Mouse (Mus musculus) neural tube, embryonic 14.5 days (tissue): Measurements from ENCODE around the gene Mblac2. TPM values are rescaled to one million over a fixed set of nuclear protein-coding genes. Genes with fewer than 3 reads are reported as not detected.

Experiments used
- ATAC-seq: fragments of 200-750 bp; cut with Nextera tagmentation; 2 replicates; pipeline ENCODE4 v1.8.0; 2017; ENCODE audit warnings: low read depth, mild to moderate bottlenecking, moderate TSS enrichment, moderate library complexity
- H3K27ac ChIP-seq: fragments of 300-500 bp; sonication (generic); 2 replicates; pipeline ENCODE4 v1.5.1; 2014; ENCODE audit warnings: low read depth, mild to moderate bottlenecking, control low read depth, low read length, moderate library complexity, mixed read lengths
- H3K27me3 ChIP-seq: fragments of 300-500 bp; sonication (generic); 2 replicates; pipeline ENCODE4 v1.6.1; 2014; ENCODE audit warnings: low read length; ENCODE audit not compliant: control insufficient read depth, insufficient read depth
- H3K36me3 ChIP-seq: fragments of 300-500 bp; sonication (generic); 2 replicates; pipeline ENCODE4 v1.6.1; 2014; ENCODE audit warnings: low read length, mixed read lengths; ENCODE audit not compliant: control insufficient read depth, insufficient read depth
- H3K4me1 ChIP-seq: fragments of 300-500 bp; sonication (generic); 2 replicates; pipeline ENCODE4 v1.6.1; 2014; ENCODE audit warnings: low read length; ENCODE audit not compliant: control insufficient read depth, insufficient read depth
- H3K4me2 ChIP-seq: fragments of 300-500 bp; sonication (generic); 2 replicates; pipeline ENCODE4 v1.6.1; 2014; ENCODE audit warnings: mild to moderate bottlenecking, low read depth, low read length, control low read depth
- H3K4me3 ChIP-seq: fragments of 300-500 bp; sonication (generic); 2 replicates; pipeline ENCODE4 v1.5.1; 2014; ENCODE audit warnings: low read depth, low read length, control low read depth, mixed read lengths
- H3K9ac ChIP-seq: fragments of 300-500 bp; sonication (generic); replicated peaks from 2 replicates; pipeline ENCODE4 v1.6.1; 2014; ENCODE audit warnings: low read depth, mild to moderate bottlenecking, control low read depth, low read length, mixed read lengths
- H3K9me3 ChIP-seq: fragments of 300-500 bp; sonication (generic); 2 replicates; pipeline ENCODE4 v1.6.1; 2016; ENCODE audit warnings: low read length; ENCODE audit not compliant: control insufficient read depth
- WGBS: fragments of 180-500 bp; shearing (Covaris S2); extraction: QIAGEN DNeasy Blood & Tissue Kit; methylation state at CpG from one replicate; pipeline ENCODE4 v1.1.7; 2014; 5-methylcytosine and 5-hydroxymethylcytosine counted together
- polyA plus RNA-seq: library from polyadenylated mRNA; unstranded; fragments of >200 nt; fragmentation: Nextera tagmentation; extraction: Ambion mirVana; gene quantifications from 2 replicates; pipeline ENCODE4 v1.2.1, GENCODE M21; 2014

Gene Mblac2
- polyA plus RNA-seq, 1 experiment from 2014 or later: 58.0 TPM

DNA sequence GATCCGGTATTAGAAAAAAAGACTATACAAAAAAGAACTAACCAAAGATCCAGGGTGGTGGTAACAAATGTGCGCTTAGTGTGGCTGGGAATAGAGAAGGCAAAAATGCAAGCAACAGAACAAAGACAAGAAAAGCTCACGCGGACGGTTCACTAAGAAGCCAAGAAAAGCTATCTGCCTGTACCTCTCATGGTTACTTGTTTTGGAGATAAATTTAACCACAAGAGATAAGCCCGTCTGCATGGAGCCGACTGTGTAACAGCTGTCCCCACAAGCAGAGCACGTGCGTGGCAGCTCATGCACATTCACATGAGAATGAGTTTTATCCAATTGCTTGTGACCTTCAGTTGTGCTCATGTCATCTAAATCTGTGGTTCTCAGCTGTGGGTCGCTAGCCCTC lies 20.7 kb upstream of the Mblac2 start:
- Histone ChIP-seq H3K9me3 (no peaks in the 10 kb centered on the region), H3K4me2 (no peak overlapping the region), H3K27me3 (no peaks in the 10 kb centered on the region), H3K36me3 (no peaks in the 10 kb centered on the region), H3K4me1 (no peaks in the 10 kb centered on the region), H3K27ac (no peak overlapping the region), H3K4me3 (no peak overlapping the region), H3K9ac (no peak overlapping the region)
- WGBS: 87% methylated on average over 10 of the region's 10 CpGs
- ATAC-seq: no peak

DNA sequence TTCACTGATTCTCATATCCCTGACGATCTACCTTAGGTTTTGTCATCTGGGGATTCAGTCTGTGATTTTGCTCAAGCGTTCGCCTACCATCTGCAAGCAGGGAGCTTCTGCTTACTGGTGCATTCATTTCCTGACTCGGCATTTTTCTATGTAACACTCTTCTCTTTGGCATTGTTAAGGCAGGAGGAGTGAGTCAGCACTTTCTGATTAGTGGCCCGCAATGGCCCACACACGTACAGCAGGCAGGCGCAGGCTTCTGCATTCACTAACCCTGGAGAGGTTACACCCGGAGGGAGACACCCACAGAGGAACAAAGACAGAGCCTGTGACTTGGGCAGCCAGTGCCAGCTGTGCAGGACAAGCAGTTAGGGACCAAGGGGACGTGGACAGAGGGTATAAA lies 19.5 kb upstream of the Mblac2 start:
- WGBS: 43% methylated on average over 9 of the region's 9 CpGs
- no peaks in the 10 kb centered on the region for H3K36me3 ChIP-seq
- peak; percentile 51; the same call in 1 of the 2 replicates for ATAC-seq
- no peaks in the 10 kb centered on the region for H3K4me1 ChIP-seq
- no peaks in the 10 kb centered on the region for H3K9me3 ChIP-seq
- H3K4me2 ChIP-seq: no peak overlapping the region
- H3K4me3 ChIP-seq: no peak overlapping the region
- no peak overlapping the region for H3K27ac ChIP-seq
- no peak overlapping the region for H3K9ac ChIP-seq
- no peaks in the 10 kb centered on the region for H3K27me3 ChIP-seq

DNA sequence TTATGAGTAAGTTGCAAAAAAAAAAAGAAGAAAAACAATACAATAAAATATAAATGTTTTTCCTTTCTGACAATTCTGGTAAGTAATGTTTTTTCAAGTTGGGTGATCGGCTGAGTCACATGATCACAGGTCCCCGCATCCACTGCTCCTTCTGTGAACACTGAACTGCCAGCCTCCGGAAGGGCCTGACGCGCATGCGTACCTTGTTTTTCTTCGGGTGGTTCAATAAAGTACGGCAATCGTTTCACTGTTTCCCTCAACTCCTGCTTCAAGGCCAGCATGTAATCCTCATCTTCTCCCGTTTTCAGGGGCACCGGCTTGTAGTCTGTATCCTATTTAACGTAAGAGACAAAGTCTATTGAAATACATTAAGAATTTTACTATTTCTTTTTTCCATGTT lies 16.7 kb upstream of the Mblac2 start:
- Histone ChIP-seq H3K27me3 (no peaks in the 10 kb centered on the region), H3K36me3 (no peaks in the 10 kb centered on the region), H3K4me3 (no peak overlapping the region), H3K27ac (no peak overlapping the region), H3K4me1 (no peaks in the 10 kb centered on the region), H3K4me2 (no peak overlapping the region), H3K9ac (no peak overlapping the region), H3K9me3 (no peaks in the 10 kb centered on the region)
- no peak for ATAC-seq
- WGBS: 91% methylated on average over 12 of the region's 12 CpGs

DNA sequence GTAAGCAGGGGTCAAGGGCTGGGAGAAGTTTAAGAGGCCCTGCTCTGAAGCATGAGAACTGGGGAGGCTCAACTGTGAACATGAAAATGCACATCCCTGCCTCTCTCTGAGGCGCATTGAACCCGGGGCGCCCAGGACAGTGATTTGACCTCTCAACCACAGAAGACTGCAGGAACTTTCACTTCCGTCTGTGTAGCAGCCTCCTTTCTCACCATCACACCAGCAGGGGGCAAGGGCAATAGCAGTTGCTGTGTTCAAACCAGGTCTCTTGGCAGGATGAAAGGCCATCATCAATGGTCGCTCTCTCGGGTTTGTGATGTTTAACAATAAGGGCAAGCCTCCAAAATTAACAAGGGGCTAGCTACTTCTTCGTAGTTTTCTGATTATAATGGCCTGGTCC lies 8.0 kb upstream of the Mblac2 start:
- Histone ChIP-seq H3K4me3 (no peak overlapping the region), H3K27ac (no peak overlapping the region), H3K36me3 (no peaks in the 10 kb centered on the region), H3K9me3 (no peaks in the 10 kb centered on the region), H3K4me1 (no peaks in the 10 kb centered on the region), H3K27me3 (no peaks in the 10 kb centered on the region), H3K9ac (no peak overlapping the region), H3K4me2 (no peak overlapping the region)
- no peak for ATAC-seq
- WGBS: 56% methylated on average over 7 of the region's 7 CpGs

DNA sequence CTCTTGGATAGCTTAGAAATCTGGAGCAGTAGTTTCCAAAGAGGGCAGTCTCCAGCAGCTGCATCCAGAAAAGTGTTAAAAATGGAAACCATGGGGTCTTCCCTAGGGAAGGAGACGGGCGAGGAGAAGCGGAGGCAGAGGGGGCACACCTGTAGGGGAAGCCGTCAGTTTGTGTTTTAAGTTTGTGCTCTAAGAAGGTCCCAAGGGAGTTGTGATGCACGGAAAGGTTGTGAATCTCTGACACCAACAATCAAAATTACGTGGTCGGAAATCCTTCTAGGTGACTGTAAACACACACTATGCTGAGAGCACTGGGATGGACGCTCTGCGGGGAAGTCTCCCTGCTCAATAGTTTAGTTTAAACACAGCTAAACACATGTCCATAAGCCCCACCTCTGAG lies 7.5 kb upstream of the Mblac2 start:
- no peaks in the 10 kb centered on the region for H3K9me3 ChIP-seq
- H3K27ac ChIP-seq: no peak overlapping the region
- H3K4me1 ChIP-seq: no peaks in the 10 kb centered on the region
- H3K4me3 ChIP-seq: no peak overlapping the region
- no peaks in the 10 kb centered on the region for H3K27me3 ChIP-seq
- WGBS: 80% methylated on average over 9 of the region's 9 CpGs
- no peaks in the 10 kb centered on the region for H3K36me3 ChIP-seq
- no peak for ATAC-seq
- no peak overlapping the region for H3K4me2 ChIP-seq
- H3K9ac ChIP-seq: no peak overlapping the region

DNA sequence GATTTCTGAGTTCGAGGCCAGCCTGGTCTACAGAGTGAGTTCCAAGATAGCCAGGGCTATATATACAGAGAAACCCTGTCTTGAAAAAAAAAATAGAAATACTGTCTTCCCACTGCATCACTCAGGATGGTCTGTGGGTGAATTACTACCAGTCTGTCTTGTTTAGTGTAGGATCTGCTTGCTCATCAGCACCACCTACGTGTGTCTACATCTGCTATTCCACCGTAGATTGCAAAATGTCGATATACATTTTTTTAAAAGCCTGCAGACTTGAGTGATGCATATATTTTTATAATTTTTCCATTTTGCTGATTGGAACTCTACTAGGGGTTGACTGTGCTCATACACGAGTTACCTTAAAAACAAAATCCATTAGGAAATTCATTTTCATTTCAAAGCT lies 4.8 kb upstream of the Mblac2 start:
- Histone ChIP-seq H3K9ac (no peak overlapping the region), H3K4me3 (no peak overlapping the region), H3K4me2 (no peak overlapping the region), H3K4me1 (no peaks in the 10 kb centered on the region), H3K36me3 (no peaks in the 10 kb centered on the region), H3K27ac (no peak overlapping the region), H3K27me3 (no peaks in the 10 kb centered on the region), H3K9me3 (no peaks in the 10 kb centered on the region)
- WGBS: 91% methylated on average over 5 of the region's 5 CpGs
- ATAC-seq: no peak

DNA sequence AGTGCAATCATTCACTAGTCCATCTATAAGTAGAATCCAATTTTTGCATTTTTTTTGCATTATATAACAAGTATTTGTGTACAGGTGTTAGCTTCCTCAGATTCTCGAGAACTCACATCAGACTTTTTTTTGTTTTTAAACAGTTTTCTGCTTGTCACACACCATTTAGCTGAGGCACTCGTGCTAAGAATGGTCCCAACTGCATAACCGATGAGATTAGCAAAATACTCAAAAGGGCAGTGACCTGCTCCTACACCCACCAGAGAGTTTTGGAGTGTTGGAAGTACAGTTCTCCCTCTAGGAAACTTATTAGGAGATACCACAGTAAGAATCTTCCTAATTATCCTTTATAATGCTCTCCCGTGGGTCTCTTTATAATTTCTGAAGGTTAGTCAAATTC lies 1.3 kb upstream of the Mblac2 start:
- no peaks in the 10 kb centered on the region for H3K36me3 ChIP-seq
- WGBS: 44% methylated on average over 4 of the region's 4 CpGs
- no peak overlapping the region for H3K27ac ChIP-seq
- no peaks in the 10 kb centered on the region for H3K27me3 ChIP-seq
- H3K9me3 ChIP-seq: no peaks in the 10 kb centered on the region
- no peak for ATAC-seq
- H3K9ac ChIP-seq: no peak overlapping the region
- no peak overlapping the region for H3K4me3 ChIP-seq
- peaks cover 11% of the 10 kb centered on the region; the same call in 1 of the 2 replicates for H3K4me1 ChIP-seq
- peak overlapping the region; percentile 87; the same call in 1 of the 2 replicates for H3K4me2 ChIP-seq

DNA sequence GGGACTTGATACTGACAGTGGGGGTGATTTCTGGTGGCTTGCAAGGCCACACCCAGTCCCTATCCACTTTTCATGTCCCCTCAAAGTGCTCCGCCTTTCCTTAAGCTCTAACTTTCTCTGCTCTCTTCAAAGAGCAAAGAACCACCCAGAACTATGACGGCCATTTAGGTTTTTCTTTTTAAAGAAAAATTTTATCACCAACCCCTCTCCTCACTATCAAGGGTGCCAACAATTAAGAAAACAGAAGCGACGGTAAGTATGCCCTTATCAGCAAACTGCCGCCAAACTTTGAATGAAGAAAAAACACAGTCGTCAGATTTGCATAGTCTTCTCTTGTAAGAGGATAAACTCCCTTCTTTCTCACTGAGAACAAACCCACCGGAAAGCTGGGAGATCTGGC lies 875 bp upstream of the Mblac2 start:
- Histone ChIP-seq H3K4me2 (peak overlapping the region; percentile 87), H3K27ac (no peak overlapping the region), H3K27me3 (no peaks in the 10 kb centered on the region), H3K9me3 (no peaks in the 10 kb centered on the region), H3K4me1 (peaks cover 11% of the 10 kb centered on the region; the same call in 1 of the 2 replicates), H3K36me3 (no peaks in the 10 kb centered on the region), H3K9ac (peak overlapping the region; percentile 76; the same call in 1 of the 2 replicates), H3K4me3 (peak overlapping the region; percentile 86)
- under 1% methylated on average over 7 of the region's 7 CpGs for WGBS
- ATAC-seq: no peak

DNA sequence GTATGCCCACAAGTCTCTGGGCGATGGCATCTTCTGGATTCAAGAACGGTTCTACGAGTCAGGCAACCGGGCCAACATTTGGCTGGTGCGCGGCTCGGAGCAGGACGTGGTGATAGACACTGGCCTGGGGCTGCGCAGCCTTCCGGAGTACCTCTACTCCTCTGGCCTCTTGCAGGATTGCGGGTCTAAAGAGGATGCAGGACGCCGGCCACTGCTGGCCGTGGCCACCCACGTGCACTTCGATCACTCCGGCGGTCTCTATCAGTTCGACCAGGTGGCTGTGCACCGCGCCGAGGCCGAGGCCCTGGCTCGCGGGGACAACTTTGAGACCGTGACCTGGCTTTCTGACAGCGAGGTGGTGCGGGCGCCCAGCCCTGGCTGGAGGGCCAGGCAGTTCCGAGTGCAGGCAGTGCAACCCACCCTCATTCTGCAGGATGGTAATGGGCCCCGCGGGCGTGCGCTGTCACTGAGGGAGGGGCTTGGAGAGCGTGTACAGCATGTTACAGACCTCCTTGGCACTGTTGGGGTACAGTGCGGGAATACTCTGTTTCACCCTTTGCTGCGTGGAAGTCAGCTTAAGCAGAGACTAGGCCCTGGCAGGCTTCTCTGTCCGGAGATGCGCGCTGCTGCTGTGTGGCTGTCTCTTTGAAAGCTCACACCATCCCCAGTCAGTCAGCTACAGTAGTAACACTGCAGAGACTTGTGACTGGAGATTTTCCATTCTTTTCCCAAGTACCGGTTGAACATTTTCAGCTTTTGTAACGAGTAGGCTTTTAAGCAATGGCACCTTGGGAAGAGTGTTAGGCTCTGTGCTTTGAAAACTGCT lies 618 bp downstream of the Mblac2 start:
- H3K9me3 ChIP-seq: no peaks in the 10 kb centered on the region
- H3K4me2 ChIP-seq: peak overlapping the region; percentile 87
- ATAC-seq: peak; percentile 42
- H3K4me1 ChIP-seq: peaks cover 11% of the 10 kb centered on the region; the same call in 1 of the 2 replicates
- peak overlapping the region; percentile 86 for H3K4me3 ChIP-seq
- under 1% methylated on average over 42 of the region's 42 CpGs for WGBS
- H3K27ac ChIP-seq: peak overlapping the region; percentile 82
- no peaks in the 10 kb centered on the region for H3K27me3 ChIP-seq
- peak overlapping the region; percentile 76 for H3K9ac ChIP-seq
- no peaks in the 10 kb centered on the region for H3K36me3 ChIP-seq
